Mouse (Mus musculus) heart, embryonic 11.5 days (tissue): ENCODE measurements around the gene Acsbg2. TPM values are rescaled to one million over a fixed set of nuclear protein-coding genes. Genes with fewer than 3 reads are reported as not detected.
"Not testable (repeated sequence)": the region's sequence is repeated elsewhere in the genome, so short reads cannot be mapped to it uniquely, and the experiment has no call there.

Source experiments
- ATAC-seq: fragments of 200-750 bp; cut with Nextera tagmentation; replicated peaks from 2 replicates; pipeline ENCODE4 v1.8.0; 2017; ENCODE audit warnings: moderate library complexity; ENCODE audit not compliant: insufficient number of reproducible peaks, low FRiP score, low TSS enrichment
- H3K27ac ChIP-seq: fragments of 300-500 bp; sonication (generic); 2 replicates; pipeline ENCODE4 v1.5.1; 2014; ENCODE audit warnings: mild to moderate bottlenecking, low read depth, low read length
- H3K27me3 ChIP-seq: fragments of 300-500 bp; sonication (generic); 2 replicates; pipeline ENCODE4 v1.6.1; 2014; ENCODE audit warnings: mild to moderate bottlenecking, low read length, mixed read lengths; ENCODE audit not compliant: control insufficient read depth, insufficient read depth
- H3K36me3 ChIP-seq: fragments of 300-500 bp; sonication (generic); 2 replicates; pipeline ENCODE4 v1.6.1; 2014; ENCODE audit warnings: mild to moderate bottlenecking, low read length, moderate library complexity, mixed read lengths; ENCODE audit not compliant: control insufficient read depth, insufficient read depth
- H3K4me1 ChIP-seq: fragments of 300-500 bp; sonication (generic); 2 replicates; pipeline ENCODE4 v1.6.1; 2014; ENCODE audit warnings: low read length; ENCODE audit not compliant: control insufficient read depth, insufficient read depth
- H3K4me2 ChIP-seq: fragments of 300-500 bp; sonication (generic); 2 replicates; pipeline ENCODE4 v1.6.1; 2014; ENCODE audit warnings: mild to moderate bottlenecking, moderate library complexity
- H3K4me3 ChIP-seq: fragments of 300-500 bp; sonication (generic); 2 replicates; pipeline ENCODE4 v1.5.1; 2014; ENCODE audit warnings: low read depth, low read length
- H3K9ac ChIP-seq: fragments of 300-500 bp; sonication (generic); 2 replicates; pipeline ENCODE4 v1.6.1; 2014; ENCODE audit warnings: mild to moderate bottlenecking, low read depth, low read length, moderate library complexity
- H3K9me3 ChIP-seq: fragments of 300-500 bp; sonication (generic); replicated peaks from 2 replicates; pipeline ENCODE4 v1.6.1; 2016; ENCODE audit warnings: low read length; ENCODE audit not compliant: control insufficient read depth
- WGBS: fragments of 180-500 bp; shearing (Covaris S2); extraction: QIAGEN DNeasy Blood & Tissue Kit; methylation state at CpG from one replicate; pipeline ENCODE4 v1.1.7; 2014; ENCODE audit not compliant: insufficient replicate concordance; 5-methylcytosine and 5-hydroxymethylcytosine counted together
- polyA plus RNA-seq: library from polyadenylated mRNA; unstranded; fragments of >200 nt; fragmentation: Nextera tagmentation; extraction: Ambion mirVana; gene quantifications from 2 replicates; pipeline ENCODE4 v1.2.1, GENCODE M21; 2014

Acsbg2 gene
- not detected in 2 replicates for polyA plus RNA-seq

DNA sequence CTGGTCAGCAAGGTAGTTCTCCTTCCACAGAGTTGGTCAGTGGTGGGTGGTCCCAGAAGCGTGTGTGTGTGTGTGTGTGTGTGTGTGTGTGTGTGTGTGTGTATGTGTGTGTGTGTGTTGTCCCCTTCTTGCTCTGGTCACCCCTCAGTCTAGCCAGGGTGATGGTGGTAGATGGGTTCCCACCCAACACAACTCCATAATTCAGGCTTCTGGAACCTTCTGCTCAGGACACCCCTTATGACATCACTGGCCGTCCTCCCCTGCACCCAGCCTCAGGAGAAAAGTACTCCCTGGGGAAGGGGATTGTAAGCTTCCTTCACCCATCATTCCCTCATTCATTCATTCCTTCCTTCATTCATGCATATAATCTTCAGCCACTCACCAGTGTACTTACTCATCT, at the start of gene Acsbg2:
Gene Acsbg2, minus strand, starts transcription at position 211 of the 400 bp plus-strand sequence.
- no peaks in the 10 kb centered on the region for H3K36me3 ChIP-seq
- no peaks in the 10 kb centered on the region for H3K4me1 ChIP-seq
- no peak within 1 kb of the TSS for H3K27ac ChIP-seq
- no peaks in the 10 kb centered on the region for H3K27me3 ChIP-seq
- no peak within 1 kb of the TSS for H3K4me3 ChIP-seq
- ATAC-seq = no peak
- no peak within 1 kb of the TSS for H3K9ac ChIP-seq
- H3K9me3 ChIP-seq = no peaks in the 10 kb centered on the region
- WGBS = 77% methylated on average over 2 of the region's 2 CpGs
- no peak within 1 kb of the TSS for H3K4me2 ChIP-seq

DNA sequence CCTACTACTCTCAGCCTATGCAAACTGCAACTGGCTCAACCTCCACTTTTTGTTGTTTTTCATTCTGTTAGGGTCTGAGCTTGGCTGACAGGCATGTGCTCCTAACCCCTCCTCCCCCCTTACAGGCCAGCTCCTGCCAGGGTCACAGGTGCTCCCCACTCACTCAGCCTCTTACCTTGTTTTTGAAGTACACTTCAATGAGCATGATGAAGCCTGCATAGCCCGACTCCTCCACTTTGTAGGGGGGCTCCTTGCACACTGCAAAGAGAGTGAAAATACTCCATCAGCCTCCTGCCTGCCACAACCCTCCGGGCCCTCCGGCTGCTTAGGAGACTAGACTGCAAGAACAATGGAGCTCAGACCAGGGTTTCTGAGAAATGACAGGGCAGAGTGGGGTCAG, 45.5 kb upstream of the Acsbg2 start:
- no peak overlapping the region for H3K4me2 ChIP-seq
- no peak for ATAC-seq
- H3K36me3 ChIP-seq = peaks cover 22% of the 10 kb centered on the region
- H3K9me3 ChIP-seq = no peaks in the 10 kb centered on the region
- no peaks in the 10 kb centered on the region for H3K27me3 ChIP-seq
- no peaks in the 10 kb centered on the region; the same call in 1 of the 2 replicates for H3K4me1 ChIP-seq
- H3K9ac ChIP-seq = no peak overlapping the region
- WGBS = 86% methylated on average over 3 of the region's 3 CpGs
- H3K4me3 ChIP-seq = no peak overlapping the region
- no peak overlapping the region for H3K27ac ChIP-seq

DNA sequence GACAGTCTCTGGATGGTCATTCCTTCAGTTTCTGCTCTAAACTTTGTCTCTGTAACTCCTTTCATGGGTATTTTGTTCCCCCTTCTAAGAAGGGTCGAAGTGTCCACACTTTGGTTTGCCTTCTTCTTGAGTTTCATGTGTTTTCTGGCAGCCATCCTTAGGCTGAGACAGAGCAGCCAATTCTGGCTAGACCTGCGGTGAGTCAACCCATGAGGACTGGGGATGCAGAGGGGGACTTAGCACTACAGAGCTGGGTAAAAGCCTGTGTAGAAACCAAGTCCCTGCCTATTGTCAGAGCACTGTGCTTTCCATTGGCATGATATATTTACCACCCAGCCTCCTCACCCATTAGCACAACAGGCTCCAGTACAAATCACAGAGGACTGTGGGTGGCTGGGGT, 42.9 kb upstream of the Acsbg2 start:
- 96% methylated on average over 2 of the region's 2 CpGs for WGBS
- Histone ChIP-seq H3K9ac (no peak overlapping the region), H3K4me2 (no peak overlapping the region), H3K9me3 (no peaks in the 10 kb centered on the region), H3K4me1 (no peaks in the 10 kb centered on the region; the same call in 1 of the 2 replicates), H3K27me3 (no peaks in the 10 kb centered on the region), H3K27ac (no peak overlapping the region), H3K36me3 (peaks cover 14% of the 10 kb centered on the region), H3K4me3 (no peak overlapping the region)
- no peak for ATAC-seq

DNA sequence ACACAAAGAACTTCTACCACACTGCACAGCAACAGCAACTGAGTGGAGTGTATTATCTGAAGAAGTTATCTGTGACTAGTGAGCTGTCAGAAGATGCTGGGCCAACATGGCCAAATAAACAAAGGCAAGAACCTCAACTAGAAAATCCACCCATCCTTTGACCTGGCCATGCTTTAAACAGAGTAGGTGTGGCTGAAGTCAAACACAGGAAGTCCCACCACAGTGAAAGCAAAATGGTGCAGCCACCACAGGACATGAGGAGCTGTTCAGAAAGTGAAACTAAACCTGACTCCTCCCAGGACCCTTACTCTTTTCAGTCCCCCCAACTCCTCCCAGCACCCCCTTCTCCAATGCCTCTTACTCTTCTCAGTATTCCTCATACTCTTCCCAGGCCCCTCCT, 39.2 kb upstream of the Acsbg2 start:
- Histone ChIP-seq H3K9ac (no peak overlapping the region), H3K4me1 (no peaks in the 10 kb centered on the region; the same call in 1 of the 2 replicates), H3K4me2 (no peak overlapping the region), H3K9me3 (no peaks in the 10 kb centered on the region), H3K4me3 (no peak overlapping the region), H3K27ac (no peak overlapping the region), H3K27me3 (no peaks in the 10 kb centered on the region), H3K36me3 (peaks cover 9% of the 10 kb centered on the region)
- no peak for ATAC-seq

- Histone ChIP-seq H3K27ac (no peak overlapping the region), H3K4me3 (no peak overlapping the region), H3K4me1 (peaks cover 4% of the 10 kb centered on the region), H3K36me3 (peaks cover 9% of the 10 kb centered on the region), H3K27me3 (no peaks in the 10 kb centered on the region), H3K9ac (no peak overlapping the region), H3K4me2 (no peak overlapping the region), H3K9me3 (no peaks in the 10 kb centered on the region)
- no peak for ATAC-seq
- WGBS = 74% methylated on average over 3 of the region's 3 CpGs
Observed at GRCm38 (mm10) chr17:56913023-56913422, 38.8 kb upstream of the Acsbg2 start.

GRCm38 (mm10) chr17:56909764-56910163, 35.5 kb upstream of the Acsbg2 start:
- Histone ChIP-seq H3K36me3 (peaks cover 11% of the 10 kb centered on the region), H3K4me1 (peaks cover 13% of the 10 kb centered on the region)
- ATAC-seq, H3K4me2 ChIP-seq, H3K9me3 ChIP-seq, H3K27me3 ChIP-seq, H3K4me3 ChIP-seq, H3K27ac ChIP-seq, H3K9ac ChIP-seq: not testable (repeated sequence)
- WGBS = 90% methylated on average over 2 of the region's 2 CpGs

DNA sequence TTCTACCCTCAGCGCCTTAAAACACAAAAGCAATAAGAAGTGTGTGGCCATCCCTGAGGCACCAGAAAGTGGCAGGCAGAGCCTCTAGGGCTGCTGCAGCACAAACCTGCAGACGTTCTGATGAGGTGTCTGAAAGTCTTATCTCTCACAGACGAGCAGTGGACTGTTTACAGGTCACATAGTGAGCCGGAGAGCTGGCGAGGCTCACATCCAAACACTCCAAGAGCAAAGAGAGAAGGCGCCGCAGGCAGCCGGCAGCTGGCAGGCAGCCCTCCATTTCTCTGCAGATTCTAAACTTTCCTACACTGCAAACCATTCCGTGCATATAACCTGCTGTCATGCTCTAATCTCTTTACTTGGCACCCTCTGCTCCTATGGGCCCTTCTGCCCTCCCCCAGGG, 33.6 kb upstream of the Acsbg2 start:
- peak overlapping the region; percentile 15; the same call in 1 of the 2 replicates for H3K4me2 ChIP-seq
- peak overlapping the region; percentile 50; the same call in 1 of the 2 replicates for H3K9ac ChIP-seq
- H3K9me3 ChIP-seq = no peaks in the 10 kb centered on the region
- H3K27ac ChIP-seq = no peak overlapping the region
- 41% methylated on average over 9 of the region's 9 CpGs for WGBS
- H3K4me1 ChIP-seq = peaks cover 13% of the 10 kb centered on the region
- H3K36me3 ChIP-seq = peaks cover 18% of the 10 kb centered on the region
- no peak for ATAC-seq
- H3K27me3 ChIP-seq = no peaks in the 10 kb centered on the region
- no peak overlapping the region for H3K4me3 ChIP-seq

- Histone ChIP-seq H3K4me2 (no peak overlapping the region), H3K9me3 (no peaks in the 10 kb centered on the region), H3K27me3 (no peaks in the 10 kb centered on the region), H3K36me3 (peaks cover 20% of the 10 kb centered on the region), H3K27ac (no peak overlapping the region), H3K4me1 (peaks cover 13% of the 10 kb centered on the region), H3K9ac (no peak overlapping the region), H3K4me3 (no peak overlapping the region)
- ATAC-seq = no peak
- 87% methylated on average over 5 of the region's 5 CpGs for WGBS
Observed at GRCm38 (mm10) chr17:56907096-56907495, 32.8 kb upstream of the Acsbg2 start.

GRCm38 (mm10) chr17:56906166-56906565, 31.9 kb upstream of the Acsbg2 start:
- no peak overlapping the region for H3K9ac ChIP-seq
- no peaks in the 10 kb centered on the region for H3K9me3 ChIP-seq
- no peak overlapping the region for H3K4me2 ChIP-seq
- H3K27me3 ChIP-seq = no peaks in the 10 kb centered on the region
- no peak for ATAC-seq
- WGBS = 89% methylated on average over 3 of the region's 3 CpGs
- H3K36me3 ChIP-seq = peaks cover 26% of the 10 kb centered on the region
- H3K4me1 ChIP-seq = peaks cover 13% of the 10 kb centered on the region
- H3K4me3 ChIP-seq = no peak overlapping the region
- no peak overlapping the region for H3K27ac ChIP-seq
